Mouse (Mus musculus) kidney, adult 2 months (tissue): ENCODE results near the gene Nmral1. TPM values are rescaled to one million over a fixed set of nuclear protein-coding genes. Genes with fewer than 3 reads are reported as not detected.

ENCODE experiments used
- DNase-seq: peaks from one replicate; pipeline ENCODE4 v3.0.0; 2021
- H3K27ac ChIP-seq: fragments of 200-500 bp; 2 replicates; pipeline ENCODE4 v1.5.1; 2012; ENCODE audit warnings: low read depth, low read length, control low read depth, inconsistent platforms; ENCODE audit not compliant: insufficient read depth
- H3K27me3 ChIP-seq: fragments of 200-500 bp; replicated peaks from 2 replicates; pipeline ENCODE4 v1.6.1; 2012; ENCODE audit warnings: mild to moderate bottlenecking, moderate library complexity, low read length, inconsistent platforms; ENCODE audit not compliant: control insufficient read depth, insufficient read depth
- H3K36me3 ChIP-seq: fragments of 200-500 bp; 2 replicates; pipeline ENCODE4 v1.6.1; 2012; ENCODE audit warnings: mild to moderate bottlenecking, moderate library complexity, low read length, inconsistent platforms; ENCODE audit not compliant: control insufficient read depth, insufficient read depth
- H3K4me1 ChIP-seq: fragments of 200-500 bp; 2 replicates; pipeline ENCODE4 v1.6.1; 2011; ENCODE audit warnings: low read length; ENCODE audit not compliant: control insufficient read depth, insufficient read depth
- H3K4me3 ChIP-seq: fragments of 200-500 bp; 2 replicates; pipeline ENCODE4 v1.5.1; 2011; ENCODE audit warnings: mild to moderate bottlenecking, low read depth, low read length, control low read depth; ENCODE audit not compliant: insufficient read depth
- CTCF ChIP-seq: fragments of 200-500 bp; conservative IDR thresholded peaks from 2 replicates; pipeline ENCODE4 v1.5.1; 2011; ENCODE audit warnings: low read depth, mild to moderate bottlenecking, control low read depth, low read length, moderate library complexity, mixed read lengths; ENCODE audit not compliant: insufficient read depth, insufficient read length
- POLR2A ChIP-seq: fragments of 200-500 bp; IDR thresholded peaks from one replicate; pipeline ENCODE4 v1.6.1; 2011; ENCODE audit warnings: low read depth, low read length, control low read depth
- WGBS: fragments of 180-500 bp; shearing (Covaris S2); methylation state at CpG from one replicate; pipeline ENCODE4 v1.1.7; 2018; 5-methylcytosine and 5-hydroxymethylcytosine counted together
- polyA plus RNA-seq: library from polyadenylated mRNA; depleted of rRNA; stranded (reverse); fragments of >200 nt; gene quantifications from 2 replicates; pipeline ENCODE4 v1.2.3, GENCODE M21; 2012

The Nmral1 gene
- polyA plus RNA-seq, 1 experiment, result 6.6 TPM

- Histone ChIP-seq H3K27ac (peak overlapping the region; percentile 56; the same call in 1 of the 2 replicates), H3K27me3 (no peaks in the 10 kb centered on the region)
These were observed 34.9 kb upstream of the Nmral1 start for GRCm38 (mm10) chr16:4754045-4754444.

DNA sequence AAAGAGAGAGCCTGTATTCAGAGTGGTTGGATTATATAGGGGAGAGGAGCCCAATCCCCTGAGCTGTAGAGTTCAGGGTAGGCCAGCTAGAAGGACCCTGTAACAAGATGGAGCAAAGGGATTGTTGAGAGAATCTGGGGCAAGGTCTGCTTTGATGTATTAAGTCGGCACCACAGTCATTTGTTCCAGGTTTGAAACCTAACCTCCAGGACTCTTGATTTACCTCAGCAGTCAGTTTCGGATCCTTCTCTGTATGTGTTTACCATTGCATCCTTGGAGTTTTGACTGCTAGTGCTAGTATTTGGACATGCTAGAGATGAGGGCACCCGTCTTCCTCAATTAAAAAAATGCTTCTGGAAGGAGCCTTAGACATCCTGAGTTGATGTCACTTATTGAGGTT, 33.0 kb upstream of the Nmral1 start:
- Histone ChIP-seq H3K27me3 (no peaks in the 10 kb centered on the region), H3K4me1 (peaks cover 19% of the 10 kb centered on the region), H3K27ac (0 out of 2 replicates have a peak overlapping the region, but pooled peaks have one; percentile 8), H3K36me3 (no peaks in the 10 kb centered on the region), H3K4me3 (no peak overlapping the region)
- WGBS, result 94% methylated on average over 3 of the region's 3 CpGs
- TF ChIP-seq POLR2A (no peak), CTCF (no peak)
- no peak for DNase-seq

More at GRCm38 (mm10) chr16:4754045-4754444, 34.9 kb upstream of the Nmral1 start:
- 51% methylated on average over 3 of the region's 3 CpGs for WGBS
- Histone ChIP-seq H3K4me1 (peaks cover 19% of the 10 kb centered on the region), H3K4me3 (no peak overlapping the region), H3K36me3 (no peaks in the 10 kb centered on the region)
- TF ChIP-seq CTCF (no peak), POLR2A (no peak)
- no peak for DNase-seq

DNA sequence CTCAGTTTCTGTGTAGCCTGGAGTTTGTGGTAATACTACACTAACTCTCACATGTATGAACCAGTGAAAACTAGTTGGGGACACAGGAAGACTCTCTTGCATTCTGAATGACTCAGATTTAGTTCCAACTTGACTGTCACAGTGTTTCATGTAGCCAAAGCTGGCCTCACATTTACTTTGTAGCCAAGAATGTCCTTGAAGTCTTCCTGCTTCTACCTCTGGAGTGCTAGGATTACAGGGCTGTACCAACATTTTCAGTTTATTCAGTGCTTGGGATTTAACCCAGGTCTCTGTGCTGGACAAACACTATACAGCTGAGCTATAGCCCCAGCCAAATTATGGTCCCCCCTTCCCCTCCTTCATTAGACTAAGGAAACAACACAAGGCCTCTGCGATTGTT, 23.0 kb upstream of the Nmral1 start:
- Histone ChIP-seq H3K4me1 (no peaks in the 10 kb centered on the region; the same call in 1 of the 2 replicates), H3K27ac (no peak overlapping the region), H3K27me3 (no peaks in the 10 kb centered on the region), H3K4me3 (no peak overlapping the region), H3K36me3 (no peaks in the 10 kb centered on the region)
- TF ChIP-seq CTCF (no peak), POLR2A (no peak)
- no peak for DNase-seq
- WGBS, result 97% methylated on average over 1 of the region's 1 CpGs

DNA sequence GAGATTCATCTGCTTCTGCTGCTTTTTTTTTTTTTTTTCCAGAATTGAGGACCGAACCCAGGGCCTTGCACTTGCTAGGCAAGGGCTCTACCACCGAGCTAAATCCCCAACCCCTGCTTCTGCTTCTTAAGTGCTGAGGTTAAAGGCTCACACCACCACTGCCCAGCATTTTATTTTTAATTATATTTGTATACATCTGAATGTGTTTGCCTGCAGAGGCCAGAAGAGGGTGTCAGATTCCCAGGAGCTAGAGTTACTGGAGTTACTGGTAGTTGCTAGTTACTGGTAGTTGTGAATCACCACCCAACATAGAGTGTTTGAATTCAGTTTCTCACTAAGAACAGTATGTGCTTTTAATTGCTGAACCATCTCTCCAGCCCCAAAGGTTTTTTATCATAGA, 20.8 kb upstream of the Nmral1 start:
- Histone ChIP-seq H3K4me3 (no peak overlapping the region), H3K27me3 (no peaks in the 10 kb centered on the region), H3K4me1 (peaks cover 13% of the 10 kb centered on the region), H3K36me3 (no peaks in the 10 kb centered on the region), H3K27ac (no peak overlapping the region)
- WGBS, result 82% methylated on average over 2 of the region's 2 CpGs
- DNase-seq, result no peak
- no peak for TF ChIP-seq POLR2A
- TF ChIP-seq CTCF, result no peak

GRCm38 (mm10) chr16:4736262-4736661, 17.1 kb upstream of the Nmral1 start:
- TF ChIP-seq CTCF, result no peak
- no peaks in the 10 kb centered on the region for H3K27me3 ChIP-seq
- no peaks in the 10 kb centered on the region for H3K36me3 ChIP-seq
- H3K27ac ChIP-seq, result peak overlapping the region; percentile 71
- H3K4me3 ChIP-seq, result no peak overlapping the region
- WGBS, result 40% methylated on average over 2 of the region's 2 CpGs
- H3K4me1 ChIP-seq, result peaks cover 16% of the 10 kb centered on the region
- peak; percentile 44 for DNase-seq

- no peak for DNase-seq
- no peak overlapping the region for H3K4me3 ChIP-seq
- WGBS, result 55% methylated on average over 3 of the region's 3 CpGs
- H3K27ac ChIP-seq, result no peak overlapping the region
- no peaks in the 10 kb centered on the region for H3K27me3 ChIP-seq
- peaks cover 11% of the 10 kb centered on the region for H3K4me1 ChIP-seq
- TF ChIP-seq CTCF, result no peak
- no peak for TF ChIP-seq POLR2A
- H3K36me3 ChIP-seq, result no peaks in the 10 kb centered on the region
These were observed 11.7 kb upstream of the Nmral1 start for GRCm38 (mm10) chr16:4730776-4731358.

DNA sequence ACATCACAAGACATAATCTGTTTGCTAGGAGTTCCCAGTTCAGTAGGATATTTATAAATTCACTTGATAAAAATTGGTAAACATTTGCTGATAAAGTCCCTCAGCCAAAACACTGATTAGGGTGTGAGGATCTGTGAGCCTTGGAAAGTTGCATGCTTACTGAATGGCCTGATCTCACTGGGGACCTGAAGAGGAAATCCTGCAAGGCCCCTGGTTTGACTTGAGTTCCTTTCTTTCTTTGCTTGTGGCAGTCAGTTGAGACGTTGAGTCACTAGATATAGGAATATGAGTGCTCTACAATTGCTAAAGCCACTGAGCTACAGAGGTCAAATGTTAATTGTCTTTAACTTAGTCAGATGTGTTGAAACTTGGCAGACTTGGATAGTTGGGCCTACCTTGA, 8.8 kb upstream of the Nmral1 start:
- WGBS, result 17% methylated on average over 1 of the region's 1 CpGs
- H3K27ac ChIP-seq, result no peak overlapping the region
- TF ChIP-seq POLR2A (no peak), CTCF (no peak)
- H3K4me3 ChIP-seq, result no peak overlapping the region
- 0 out of 2 replicates have a peak, but pooled peaks cover 3% of the 10 kb centered on the region for H3K4me1 ChIP-seq
- peak; percentile 24 for DNase-seq
- H3K27me3 ChIP-seq, result no peaks in the 10 kb centered on the region
- H3K36me3 ChIP-seq, result no peaks in the 10 kb centered on the region

DNA sequence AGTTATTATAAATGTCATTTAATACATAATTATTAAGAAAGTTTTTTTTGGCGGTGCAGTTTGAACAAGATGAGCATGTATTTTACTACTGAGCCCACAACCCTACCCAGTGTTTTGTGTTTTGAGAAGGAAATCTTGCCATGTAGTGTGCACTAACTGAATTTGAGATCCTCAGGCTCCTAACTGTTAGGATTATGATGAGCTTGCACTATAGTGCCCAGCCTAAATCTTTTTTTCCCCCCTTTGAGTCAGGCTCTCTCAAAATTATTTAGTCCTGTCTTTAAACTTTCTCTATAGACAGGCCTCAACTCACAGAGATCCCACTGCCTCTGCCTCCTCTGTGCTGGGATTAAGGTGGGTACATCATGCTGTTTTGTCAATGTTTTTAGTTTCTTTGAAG, 8.4 kb upstream of the Nmral1 start:
- H3K4me1 ChIP-seq, result 0 out of 2 replicates have a peak, but pooled peaks cover 3% of the 10 kb centered on the region
- H3K4me3 ChIP-seq, result no peak overlapping the region
- H3K36me3 ChIP-seq, result no peaks in the 10 kb centered on the region
- WGBS, result 91% methylated on average over 1 of the region's 1 CpGs
- TF ChIP-seq POLR2A (no peak), CTCF (no peak)
- no peaks in the 10 kb centered on the region for H3K27me3 ChIP-seq
- DNase-seq, result no peak
- H3K27ac ChIP-seq, result no peak overlapping the region
